Mouse (Mus musculus) CH12.LX (cell line): ENCODE measurements around the gene Gm43302. TPM values are rescaled to one million over a fixed set of nuclear protein-coding genes. Genes with fewer than 3 reads are reported as not detected.

Experiments used
- DNase-seq: peaks from one replicate; pipeline ENCODE4 v3.0.0-alpha.2; 2013; ENCODE audit errors: extremely low read depth
- H3K27ac ChIP-seq: 2 replicates; pipeline ENCODE4 v1.5.1; 2012; ENCODE audit warnings: low read depth, mild to moderate bottlenecking, control low read depth, moderate library complexity; ENCODE audit not compliant: insufficient read depth
- H3K27me3 ChIP-seq: replicated peaks from 2 replicates; pipeline ENCODE3; 2012; ENCODE audit warnings: inconsistent platforms
- H3K36me3 ChIP-seq, 2 experiments: replicated peaks in 1 of 2; 2 replicates each; pipeline versions ENCODE3 to v1.6.1; 2012; ENCODE audit warnings: inconsistent platforms in 1 of 2, low read length in 1 of 2, mild to moderate bottlenecking in 1 of 2, mixed read lengths in 1 of 2, moderate library complexity in 1 of 2; ENCODE audit not compliant: control insufficient read depth in 1 of 2, insufficient read depth in 1 of 2
- H3K4me1 ChIP-seq, 2 experiments: 2 replicates each; pipeline ENCODE4 v1.6.1; 2012; ENCODE audit warnings: inconsistent platforms in 1 of 2, moderate library complexity in 1 of 2; ENCODE audit not compliant: insufficient read depth in 2 of 2, control insufficient read depth in 1 of 2
- H3K4me2 ChIP-seq: 2 replicates; pipeline ENCODE4 v1.6.1; 2012; ENCODE audit warnings: low read depth, mild to moderate bottlenecking, control low read depth; ENCODE audit not compliant: poor library complexity, insufficient read depth, severe bottlenecking
- H3K4me3 ChIP-seq, 3 experiments: fragments of 150-350 bp in 1 of 3; sonication (generic) in 1 of 3; replicated peaks in 1 of 3; 2 replicates each; pipeline versions ENCODE3 to v1.5.1; 2011 to 2012; ENCODE audit warnings: low read depth in 2 of 3, low read length in 2 of 3, mild to moderate bottlenecking in 2 of 3, moderate library complexity in 2 of 3, control low read depth in 1 of 3, improper control_type of control experiment in 1 of 3, inconsistent platforms in 1 of 3, mixed read lengths in 1 of 3; ENCODE audit not compliant: poor library complexity in 1 of 3
- H3K79me2 ChIP-seq: replicated peaks from 2 replicates; pipeline ENCODE4 v1.6.1; 2012; ENCODE audit warnings: mild to moderate bottlenecking, moderate library complexity; ENCODE audit not compliant: control insufficient read depth, poor library complexity, insufficient read depth, severe bottlenecking; ENCODE audit errors: extremely low read depth
- H3K9ac ChIP-seq: 2 replicates; pipeline ENCODE4 v1.6.1; 2012; ENCODE audit warnings: low read depth, mild to moderate bottlenecking, control low read depth, moderate library complexity; ENCODE audit not compliant: insufficient read depth
- H3K9me3 ChIP-seq: replicated peaks from 2 replicates; pipeline ENCODE3; 2012; ENCODE audit warnings: low read length, inconsistent platforms, mixed read lengths
- E2F4 ChIP-seq: IDR thresholded peaks from 2 replicates; pipeline ENCODE4 v1.6.1; 2011; ENCODE audit warnings: low read depth, low read length, improper control_type of control experiment; ENCODE audit not compliant: insufficient replicate concordance
- EP300 ChIP-seq: IDR thresholded peaks from 2 replicates; pipeline ENCODE4 v1.6.1; 2011; ENCODE audit warnings: low read length, improper control_type of control experiment
- GABPA ChIP-seq: IDR thresholded peaks from 2 replicates; pipeline ENCODE4 v1.6.1; 2012; ENCODE audit warnings: low read depth, low read length, improper control_type of control experiment, inconsistent platforms; ENCODE audit not compliant: insufficient replicate concordance
- JUN ChIP-seq: IDR thresholded peaks from 2 replicates; pipeline ENCODE4 v1.6.1; 2011; ENCODE audit warnings: low read depth, mild to moderate bottlenecking, low read length, improper control_type of control experiment, moderate library complexity; ENCODE audit not compliant: insufficient read depth
- JUND ChIP-seq: conservative IDR thresholded peaks from 2 replicates; pipeline ENCODE4 v1.6.1; 2011; ENCODE audit warnings: low read depth, low read length, improper control_type of control experiment
- MAFK ChIP-seq: IDR thresholded peaks from 2 replicates; pipeline ENCODE4 v1.6.1; 2011; ENCODE audit warnings: low read length, improper control_type of control experiment; ENCODE audit not compliant: insufficient replicate concordance
- MAX ChIP-seq: IDR thresholded peaks from 2 replicates; pipeline ENCODE4 v1.6.1; 2011; ENCODE audit warnings: low read length, improper control_type of control experiment
- MEF2A ChIP-seq: IDR thresholded peaks from 2 replicates; pipeline ENCODE4 v1.6.1; 2014; ENCODE audit warnings: low read depth, mild to moderate bottlenecking, inconsistent platforms, low read length, improper control_type of control experiment, borderline replicate concordance
- MXI1 ChIP-seq: IDR thresholded peaks from 2 replicates; pipeline ENCODE4 v1.6.1; 2011; ENCODE audit warnings: mild to moderate bottlenecking, low read depth, low read length, improper control_type of control experiment
- NRF1 ChIP-seq: IDR thresholded peaks from 2 replicates; pipeline ENCODE4 v1.6.1; 2014; ENCODE audit warnings: low read depth, mild to moderate bottlenecking, inconsistent platforms, low read length, improper control_type of control experiment, moderate library complexity
- PAX5 ChIP-seq: IDR thresholded peaks from 2 replicates; pipeline ENCODE4 v1.6.1; 2012; ENCODE audit warnings: low read length, inconsistent platforms, mixed read lengths
- POLR2A ChIP-seq: IDR thresholded peaks from 2 replicates; pipeline ENCODE4 v1.6.1; 2011; ENCODE audit warnings: low read depth, mild to moderate bottlenecking, improper control_type of control experiment, low read length
- POLR2AphosphoS2 ChIP-seq: IDR thresholded peaks from 2 replicates; pipeline ENCODE4 v1.6.1; 2011; ENCODE audit warnings: low read depth, low read length, improper control_type of control experiment
- RCOR1 ChIP-seq: conservative IDR thresholded peaks from 2 replicates; pipeline ENCODE4 v1.6.1; 2012; ENCODE audit warnings: low read depth, mild to moderate bottlenecking, inconsistent platforms, low read length, improper control_type of control experiment
- SIN3A ChIP-seq: IDR thresholded peaks from 2 replicates; pipeline ENCODE4 v1.6.1; 2012; ENCODE audit warnings: low read length, improper control_type of control experiment, inconsistent platforms
- TBP ChIP-seq: conservative IDR thresholded peaks from 2 replicates; pipeline ENCODE4 v1.6.1; 2011; ENCODE audit warnings: low read depth, low read length, improper control_type of control experiment
- TCF12 ChIP-seq: IDR thresholded peaks from 2 replicates; pipeline ENCODE4 v1.6.1; 2014; ENCODE audit warnings: low read depth, mild to moderate bottlenecking, inconsistent platforms, low read length, improper control_type of control experiment
- UBTF ChIP-seq: IDR thresholded peaks from 2 replicates; pipeline ENCODE4 v1.6.1; 2012; ENCODE audit warnings: low read depth, mild to moderate bottlenecking, inconsistent platforms, low read length, improper control_type of control experiment, moderate library complexity
- USF2 ChIP-seq: conservative IDR thresholded peaks from 2 replicates; pipeline ENCODE4 v1.6.1; 2011; ENCODE audit warnings: low read depth, low read length, improper control_type of control experiment
- ZC3H11A ChIP-seq: IDR thresholded peaks from 2 replicates; pipeline ENCODE4 v1.6.1; 2012; ENCODE audit warnings: low read depth, mild to moderate bottlenecking, inconsistent platforms, low read length, improper control_type of control experiment
- ZKSCAN1 ChIP-seq: IDR thresholded peaks from 2 replicates; pipeline ENCODE4 v1.6.1; 2012; ENCODE audit warnings: low read depth, inconsistent platforms, low read length, improper control_type of control experiment, borderline replicate concordance
- ZMIZ1 ChIP-seq: IDR thresholded peaks from 2 replicates; pipeline ENCODE4 v1.6.1; 2012; ENCODE audit warnings: low read depth, mild to moderate bottlenecking, inconsistent platforms, low read length, improper control_type of control experiment
- dilution Hi-C: fragments of 300-500 bp; cut with MboI; formaldehyde crosslinking; loops from 2 replicates; pipeline ENCODE4 v1.14.3; 2020; ENCODE audit warnings: low sequenced_read_pairs; ENCODE audit not compliant: extremely low pct_unique_long_range_greater_than_20kb, extremely low pct_ligation_motif_present
- in situ Hi-C: fragments of 300-500 bp; cut with MboI; formaldehyde crosslinking; loops from 3 replicates; pipeline ENCODE4 v1.14.3; 2019; ENCODE audit warnings: low sequenced_read_pairs, low pct_ligation_motif_present, low pct_unique_long_range_greater_than_20kb, mixed read lengths
- polyA plus RNA-seq: library from polyadenylated mRNA; unstranded; fragments of >175 nt; gene quantifications from 2 replicates; pipeline ENCODE4 v1.2.1, GENCODE M21; 2012; ENCODE audit warnings: low read depth; ENCODE audit not compliant: insufficient read length
- total RNA-seq, 2 experiments: library from RNA; depleted of rRNA; stranded (reverse); fragments of 300-350 nt in 1 of 2; fragments of >200 nt in 1 of 2; gene quantifications; 2 replicates each; pipeline ENCODE4 v1.2.3; 2012 to 2014

The Gm43302 gene
- total and polyA plus RNA-seq, 3 experiments, result 0.21 to 0.93 (median 0.44) TPM

DNA sequence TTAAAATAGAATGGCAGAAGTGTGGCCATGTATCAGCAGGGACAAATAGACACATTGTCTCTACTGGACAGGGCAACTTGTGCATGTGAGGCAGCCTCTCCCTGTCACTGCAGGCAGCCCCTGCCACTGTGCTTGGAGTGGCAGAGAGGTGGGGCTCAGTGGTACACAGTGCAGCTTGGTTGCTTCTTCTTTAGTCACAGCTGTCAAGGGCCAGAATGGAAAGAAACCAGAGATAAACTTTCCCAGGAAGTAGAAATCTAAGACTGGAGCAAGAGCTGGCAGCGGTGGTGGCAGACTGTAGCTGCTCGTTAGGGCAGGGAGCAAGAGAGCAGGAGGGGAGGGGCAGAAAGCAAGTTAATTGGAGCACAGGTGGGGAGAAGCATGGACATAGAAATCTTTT is 8.0 kb upstream of the Gm43302 start:
- dilution Hi-C loops (no loop called here), in situ Hi-C loops (loop anchor here (25.0 kb wide), 2 partner anchors 314 to 964 kb away; partner anchors contain the start of genes Abcg3 and Mepe)
- no peak for DNase-seq
- Histone ChIP-seq H3K27ac (no peak overlapping the region), H3K4me3 (no peak overlapping the region), H3K36me3 (no peaks in the 10 kb centered on the region), H3K4me1 (peaks cover 5 to 8% of the 10 kb centered on the region in 2 experiments), H3K27me3 (no peaks in the 10 kb centered on the region), H3K4me2 (no peak overlapping the region), H3K9me3 (no peaks in the 10 kb centered on the region), H3K79me2 (no peaks in the 10 kb centered on the region), H3K9ac (no peak overlapping the region)
- no peak for TF ChIP-seq USF2
- TF ChIP-seq TBP, result no peak
- no peak for TF ChIP-seq RCOR1
- TF ChIP-seq POLR2AphosphoS2, result no peak
- no peak for TF ChIP-seq MXI1
- TF ChIP-seq JUND, result no peak
- no peak for TF ChIP-seq SIN3A
- TF ChIP-seq TCF12, result no peak
- TF ChIP-seq MAX, result no peak
- no peak for TF ChIP-seq MAFK
- TF ChIP-seq PAX5, result no peak
- no peak for TF ChIP-seq ZMIZ1
- no peak for TF ChIP-seq UBTF
- no peak for TF ChIP-seq POLR2A
- no peak for TF ChIP-seq EP300
- no peak for TF ChIP-seq NRF1
- TF ChIP-seq JUN, result no peak

- dilution Hi-C loops, result no loop called here
- Histone ChIP-seq H3K4me2 (no peak overlapping the region), H3K9me3 (no peaks in the 10 kb centered on the region), H3K4me3 (no peak overlapping the region), H3K27me3 (no peaks in the 10 kb centered on the region), H3K27ac (no peak overlapping the region), H3K9ac (no peak overlapping the region), H3K36me3 (no peaks in the 10 kb centered on the region), H3K79me2 (no peaks in the 10 kb centered on the region), H3K4me1 (peaks cover 0 to 7% of the 10 kb centered on the region in 2 experiments; a peak in 3 of 4 replicates)
- no peak for TF ChIP-seq E2F4
- no peak for TF ChIP-seq MEF2A
- no peak for TF ChIP-seq ZKSCAN1
- TF ChIP-seq POLR2AphosphoS2, result no peak
- no peak for TF ChIP-seq ZC3H11A
- no peak for TF ChIP-seq TBP
- TF ChIP-seq GABPA, result no peak
- no peak for TF ChIP-seq MAX
- no peak for TF ChIP-seq POLR2A
- DNase-seq, result no peak
- in situ Hi-C loops, result no loop called here
Measured at GRCm38 (mm10) chr5:105295746-105296145, 2.3 kb upstream of the Gm43302 start.
